Mouse (Mus musculus) cerebellum, postnatal 14 days (tissue): ENCODE measurements around the gene Epor.

Source experiments
- DNase-seq, 2 experiments: peaks; one replicate each; pipeline ENCODE4 v3.0.0; 2021; ENCODE audit warnings: mixed read lengths in 2 of 2

Gene Epor

DNA sequence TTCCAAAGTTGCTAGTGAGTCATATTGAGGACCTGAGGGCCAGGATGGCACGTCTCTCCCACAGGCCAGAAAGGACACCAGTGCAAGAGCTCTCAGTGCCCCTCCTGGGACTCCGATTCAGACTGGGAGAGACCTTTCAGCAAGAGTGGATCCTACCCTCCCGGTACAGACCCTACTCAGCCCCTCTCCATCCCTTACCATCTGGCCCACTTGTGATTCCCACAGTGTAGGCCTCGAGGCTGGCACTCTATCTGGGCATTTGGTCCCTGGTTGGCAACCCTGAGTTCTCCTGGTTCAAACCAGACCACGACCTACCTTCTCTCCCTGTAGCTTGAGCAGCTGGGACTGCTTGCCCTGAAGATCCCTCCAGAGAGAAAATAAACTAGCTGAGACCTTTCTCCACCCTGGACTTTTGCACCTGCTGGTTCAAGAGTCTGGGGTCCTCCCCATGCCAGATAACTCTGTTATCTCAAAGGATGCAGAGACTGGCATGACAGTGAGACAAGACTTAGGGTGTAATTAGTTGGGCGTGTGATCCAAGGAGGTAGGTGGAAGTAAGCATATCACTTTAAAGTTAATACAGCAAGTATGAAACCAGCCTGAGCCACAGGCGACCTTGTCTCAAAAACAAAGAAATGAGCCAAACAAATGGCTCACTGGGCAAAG, 27.7 kb downstream of the Epor start:
- no peak for DNase-seq

DNA sequence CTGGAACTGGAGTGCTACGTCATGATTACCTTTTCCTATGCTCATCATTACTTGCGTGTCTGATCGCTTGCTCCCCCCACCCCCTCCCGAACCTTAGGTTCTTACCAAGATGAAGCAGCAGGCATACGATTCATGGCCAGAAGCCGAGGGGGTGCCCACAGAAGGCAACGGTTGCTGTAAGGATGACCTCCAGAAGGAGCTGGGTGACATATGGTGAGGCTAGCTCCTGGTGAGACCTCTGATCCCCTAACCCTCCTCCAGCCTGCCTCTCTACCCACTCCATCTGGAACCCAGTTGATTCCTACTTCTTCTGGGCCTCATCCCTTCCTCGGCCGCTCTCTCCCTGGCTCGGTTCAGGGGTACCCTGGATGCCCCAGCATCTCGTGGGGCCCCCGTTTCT, 29.3 kb downstream of the Epor start:
- peak in 1 of 2 experiments; percentile 56 for DNase-seq

DNA sequence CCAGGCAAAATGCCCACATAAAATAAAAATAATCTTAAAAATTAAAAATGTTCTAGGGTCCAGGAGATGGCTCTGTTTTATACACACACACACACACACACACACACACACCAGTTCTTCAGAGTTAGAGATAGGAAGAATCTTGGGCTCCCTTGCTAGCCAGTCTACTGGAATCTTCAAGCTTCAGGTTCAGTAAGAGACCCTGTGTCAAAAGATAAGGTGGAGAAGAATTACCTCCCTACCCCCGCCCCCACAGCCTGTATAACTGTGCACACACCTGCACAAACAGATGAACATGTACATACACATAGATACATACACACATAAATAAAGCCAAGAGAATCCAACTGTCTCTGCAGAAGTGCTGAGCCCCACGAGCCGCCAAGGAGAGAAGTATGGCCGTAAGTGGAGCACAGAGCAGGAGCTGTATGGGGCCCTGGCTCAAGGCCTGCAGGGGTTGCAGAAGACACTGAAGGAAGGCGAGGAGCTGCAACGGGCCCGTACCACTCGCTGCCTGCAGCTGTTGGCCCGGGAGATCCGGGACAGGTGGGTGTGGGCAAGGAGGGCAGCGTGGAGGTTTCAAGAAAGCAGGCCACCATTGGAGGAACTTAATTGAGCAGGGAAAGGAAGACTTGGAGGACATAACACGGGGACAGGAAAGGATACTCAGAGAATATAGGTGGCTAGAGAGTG, 30.7 kb downstream of the Epor start:
- DNase-seq: no peak

DNA sequence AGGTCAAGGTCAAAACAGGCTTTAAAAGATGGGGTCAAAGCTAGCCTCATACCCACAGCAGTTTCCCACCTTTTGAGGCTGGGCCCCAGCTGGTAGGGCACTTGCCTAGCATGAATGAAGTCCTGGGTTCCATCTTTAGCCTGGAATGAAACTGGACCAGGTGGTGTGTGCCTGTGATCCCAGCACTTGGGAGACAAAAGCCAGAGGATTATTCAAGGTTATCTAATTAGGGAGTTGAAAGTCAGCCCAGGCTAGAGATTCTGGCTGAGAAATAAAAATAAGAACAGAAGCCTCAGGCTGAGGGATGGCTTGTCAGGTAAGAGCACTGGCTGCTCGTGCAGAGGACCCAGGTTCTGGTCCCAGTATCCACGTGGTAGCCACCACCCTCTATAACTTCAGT, 31.3 kb downstream of the Epor start:
- no peak for DNase-seq

DNA sequence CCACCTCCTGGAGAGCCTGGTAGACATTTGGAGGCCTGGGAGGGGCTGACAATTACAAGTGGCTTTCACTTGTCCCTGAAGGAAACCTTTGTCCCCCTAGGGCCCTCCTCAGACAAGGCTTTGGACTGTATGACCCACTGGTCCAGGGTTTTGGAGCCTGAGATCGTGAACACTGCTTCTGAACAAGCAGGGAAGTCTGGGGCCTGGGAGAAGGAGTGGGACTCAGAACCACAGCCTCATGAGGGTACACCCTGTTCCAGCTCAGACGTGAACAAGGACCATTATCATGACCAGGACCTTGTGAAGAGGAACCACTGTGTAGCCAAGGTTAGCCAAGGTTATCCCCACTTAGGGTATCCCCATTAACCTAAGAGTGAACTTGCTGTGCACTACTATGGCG, 34.1 kb downstream of the Epor start:
- DNase-seq: no peak

DNA sequence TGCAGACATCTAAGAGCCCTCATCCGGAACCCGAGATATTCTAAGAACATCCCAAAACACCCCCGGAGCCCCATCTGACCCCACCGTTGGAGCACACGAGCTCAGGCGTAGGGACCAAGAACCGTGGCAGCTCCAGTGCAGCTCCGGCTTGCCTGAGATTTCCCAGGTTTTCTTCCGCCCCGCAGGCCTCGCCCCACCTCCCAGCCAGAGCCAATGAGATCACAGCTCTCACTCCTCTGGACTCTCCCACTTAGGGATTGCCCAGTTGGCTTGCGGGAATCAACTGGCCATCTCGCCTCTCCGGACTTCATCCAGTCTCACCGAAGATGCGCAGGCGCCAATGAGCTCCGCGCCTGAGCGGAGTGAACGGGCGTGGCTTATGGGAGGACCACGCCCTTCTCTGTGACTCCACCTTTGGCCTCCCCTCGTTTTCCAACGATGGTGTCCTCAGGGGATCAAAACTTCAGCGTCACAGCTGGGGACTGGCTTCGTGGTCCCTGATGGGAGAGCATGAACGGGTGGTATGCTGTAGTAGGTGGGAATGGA, 36.0 kb downstream of the Epor start, which contains the start of the genes Ccdc159 and Tmem205:
Gene Ccdc159, plus strand, starts transcription at position 264 of the 546 bp plus-strand sequence.
Gene Tmem205, minus strand, starts transcription at position 349 of the 546 bp plus-strand sequence.
- peak; percentile 91 to 93 for DNase-seq

DNA sequence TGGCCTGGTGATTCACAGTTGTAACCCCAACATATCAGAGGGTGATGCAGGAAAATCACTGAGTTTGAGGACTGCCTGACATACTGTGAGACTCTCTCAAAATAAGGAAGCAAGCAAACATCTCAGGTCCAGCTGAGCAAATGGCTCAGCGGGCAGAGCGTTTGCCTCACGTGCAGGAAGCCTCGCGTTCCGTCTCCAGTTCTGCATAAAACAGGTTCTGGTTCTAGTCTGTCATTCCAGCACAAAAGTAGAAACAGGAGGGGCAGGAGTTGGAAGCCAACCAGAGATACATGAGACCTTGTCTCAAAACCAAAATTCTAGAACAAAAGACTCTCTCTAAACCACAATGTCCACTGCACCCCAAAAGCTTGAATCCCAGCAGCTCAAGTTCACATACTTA, 36.5 kb downstream of the Epor start:
- no peak for DNase-seq

DNA sequence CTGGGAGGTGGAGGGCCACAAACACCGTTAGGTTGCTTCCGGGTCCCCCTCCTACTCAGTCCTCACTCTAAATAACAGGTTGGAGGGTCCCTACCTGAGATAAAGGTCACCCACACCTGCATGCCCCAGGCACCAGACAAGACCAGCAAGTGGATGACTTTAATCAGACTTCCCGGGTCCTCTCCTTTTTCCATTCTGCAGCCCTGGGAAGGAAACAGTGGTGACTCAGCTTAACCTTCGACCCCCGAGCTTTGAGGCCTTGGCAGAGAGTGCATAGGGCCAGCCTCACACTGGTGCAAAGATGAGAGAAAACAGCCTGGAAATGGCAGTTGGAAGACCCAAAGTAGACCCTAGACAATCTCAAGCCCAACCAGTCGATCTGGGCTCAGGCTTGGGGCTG, 37.2 kb downstream of the Epor start:
- no peak for DNase-seq

DNA sequence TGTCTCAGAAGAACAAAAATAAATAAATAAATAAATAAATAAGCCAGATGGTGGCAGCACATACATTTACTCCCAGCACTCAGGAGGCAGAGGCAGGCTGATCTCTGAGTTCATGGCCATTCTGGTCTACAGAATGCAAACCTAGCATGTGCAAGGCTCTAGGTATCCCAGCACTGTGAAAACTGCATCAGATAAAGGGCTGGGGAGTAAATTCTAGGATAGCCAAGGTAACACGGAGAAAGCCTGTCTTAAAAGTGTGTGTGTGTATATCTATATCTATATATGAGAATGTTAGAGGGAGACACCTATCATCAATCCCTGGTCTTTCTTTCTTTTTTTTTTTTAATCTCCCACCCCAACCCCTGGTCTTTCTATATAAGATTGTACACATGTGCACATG, 37.8 kb downstream of the Epor start:
- no peak for DNase-seq

DNA sequence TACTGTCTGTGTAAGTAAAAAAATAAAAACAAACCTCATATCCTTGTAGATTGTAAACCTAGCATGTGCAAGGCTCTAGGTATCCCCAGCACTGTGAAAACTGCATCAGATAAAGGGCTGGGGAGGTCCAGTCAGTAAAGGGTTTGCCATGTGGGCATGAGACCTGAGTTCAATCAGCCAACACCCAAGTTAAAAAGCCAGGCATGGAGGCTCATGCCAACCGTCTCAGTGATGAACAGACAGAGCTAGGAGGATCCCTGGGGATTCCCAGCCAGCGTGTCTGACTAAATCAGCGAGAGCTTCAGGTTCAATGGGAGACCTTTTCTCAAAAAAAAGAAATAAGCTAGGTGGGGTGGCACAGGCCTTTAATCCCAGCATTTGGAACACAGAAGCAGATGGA, 38.3 kb downstream of the Epor start:
- no peak for DNase-seq

DNA sequence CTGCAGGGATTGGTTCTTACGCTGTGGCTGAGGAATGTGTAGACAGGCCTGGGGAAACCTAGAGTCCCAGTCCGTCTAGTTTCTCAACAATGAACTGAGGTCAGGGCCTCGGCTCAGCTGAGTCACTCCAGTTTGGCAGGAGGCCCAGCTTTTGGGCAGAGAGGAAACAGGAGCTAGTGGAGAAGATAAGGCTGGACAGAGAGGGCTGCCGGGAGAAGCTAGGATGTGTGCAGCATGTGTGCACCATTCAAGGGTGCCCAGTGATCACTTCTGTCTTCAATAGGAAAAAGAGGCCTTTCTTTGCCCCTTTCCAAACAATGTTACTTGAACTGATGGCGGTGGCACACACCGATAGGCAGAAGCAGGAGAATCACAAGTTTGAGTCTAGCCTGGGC, 39.2 kb downstream of the Epor start:
- DNase-seq: peak; percentile 46

DNA sequence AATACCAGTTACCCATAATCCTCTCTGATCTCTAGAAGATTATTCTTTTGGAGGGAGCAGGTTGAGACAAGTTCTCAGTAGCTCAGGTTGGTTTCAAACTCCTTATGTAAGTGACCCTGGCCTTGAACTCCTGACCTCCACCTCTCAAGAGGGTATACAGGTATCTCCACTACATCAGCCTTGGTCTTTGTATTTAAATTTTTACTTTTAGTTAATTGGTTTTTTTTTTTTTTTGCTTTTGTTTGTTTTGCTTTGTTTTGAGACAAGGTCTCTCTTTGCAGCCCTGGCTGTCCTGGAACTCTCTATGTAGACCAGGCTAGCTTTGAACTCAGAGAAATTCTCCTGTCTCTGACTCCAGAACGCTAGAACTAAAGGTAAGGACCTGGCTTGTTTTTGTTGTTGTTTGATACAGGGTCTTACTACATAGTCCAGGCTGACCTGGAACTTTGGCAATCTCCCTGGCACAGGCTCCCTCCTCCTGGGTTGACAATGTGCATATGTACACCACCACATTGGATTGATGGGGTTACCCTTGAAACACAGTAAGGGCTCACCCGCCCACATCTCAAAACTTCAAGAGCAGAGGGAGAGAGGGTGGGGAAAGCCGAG, 39.7 kb downstream of the Epor start:
- DNase-seq: no peak

DNA sequence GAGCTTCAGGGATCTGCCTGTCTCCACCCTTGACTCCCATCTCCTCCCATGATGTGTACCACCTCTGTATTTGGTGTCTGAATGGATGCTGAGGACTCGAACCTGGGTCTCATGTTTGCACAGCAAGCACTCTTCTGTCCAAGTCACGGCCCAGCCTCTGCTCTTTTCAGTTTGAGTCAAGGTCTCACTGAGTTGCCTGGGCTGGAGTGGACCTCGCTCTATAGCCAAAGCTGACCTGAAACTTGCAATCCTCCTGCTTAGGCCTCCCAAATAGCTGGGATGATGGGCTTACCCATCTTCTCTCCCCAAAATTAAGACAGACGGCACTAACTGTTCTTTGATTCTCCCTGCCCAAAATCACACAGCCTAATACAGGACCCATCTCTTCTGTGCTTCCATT, 40.3 kb downstream of the Epor start:
- DNase-seq: no peak

DNA sequence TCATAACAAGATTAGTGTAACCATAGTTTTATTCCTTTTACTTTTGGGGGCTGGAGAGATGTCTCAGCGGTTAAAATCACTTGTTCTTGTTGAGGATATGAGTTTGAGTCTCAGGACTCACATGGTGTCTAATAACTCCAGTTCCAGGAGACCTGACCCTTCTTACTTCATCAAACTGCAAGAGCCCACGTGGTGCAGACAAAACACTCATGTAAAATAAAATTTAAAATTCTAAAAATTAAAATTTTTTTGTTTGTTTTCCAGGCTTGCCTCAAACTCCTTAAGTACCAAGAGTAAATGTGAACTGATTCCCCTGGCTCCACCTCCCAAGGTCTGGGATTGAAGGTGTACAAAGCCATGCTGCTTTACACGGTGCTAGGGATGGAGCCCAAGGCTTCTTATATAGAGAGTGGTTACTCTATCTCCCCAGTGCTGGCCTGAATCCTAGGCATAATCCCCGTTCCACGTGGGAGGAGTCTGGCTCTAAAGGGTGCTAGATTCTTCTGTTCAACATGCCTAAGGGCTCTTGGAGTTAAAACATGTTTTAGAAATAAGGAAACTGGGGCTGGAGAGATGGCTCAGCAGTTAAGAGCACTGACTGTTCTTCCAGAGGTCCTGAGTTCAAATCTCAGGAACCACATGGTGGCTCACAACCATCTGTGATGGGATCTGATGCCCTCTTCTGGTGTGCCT, 44.5 kb downstream of the Epor start:
- DNase-seq: no peak

DNA sequence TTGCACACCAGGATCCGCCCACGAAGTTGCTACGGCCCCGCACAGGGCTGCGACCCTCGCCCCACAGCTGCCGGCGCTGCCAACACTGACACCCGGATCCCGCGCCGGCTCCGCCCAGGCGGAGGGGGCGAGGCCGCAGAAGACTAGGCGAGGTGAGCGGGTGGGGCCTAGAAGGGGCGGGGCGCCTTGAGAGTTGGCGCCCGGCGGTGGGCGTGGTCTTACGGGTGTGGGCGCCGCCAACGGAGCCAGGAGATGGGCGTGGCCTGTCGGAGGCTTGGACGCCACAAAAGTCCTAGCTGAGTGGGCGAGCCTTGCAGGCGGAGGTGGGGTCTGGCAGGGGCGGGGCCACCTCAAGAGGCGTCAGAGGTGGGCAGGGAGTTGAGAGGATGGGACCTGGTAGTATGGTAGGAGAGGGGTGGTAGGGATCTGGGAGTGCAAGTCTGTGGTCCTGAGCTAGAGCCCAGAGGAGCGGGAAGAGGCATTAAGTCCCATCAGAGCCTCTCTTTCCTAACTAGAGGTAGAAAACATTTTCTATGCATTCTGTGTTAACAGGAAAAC, 45.2 kb downstream of the Epor start, which contains the start of gene Rab3d:
Gene Rab3d, minus strand, starts transcription at position 158 of the 558 bp plus-strand sequence.
- DNase-seq: peak; percentile 98

DNA sequence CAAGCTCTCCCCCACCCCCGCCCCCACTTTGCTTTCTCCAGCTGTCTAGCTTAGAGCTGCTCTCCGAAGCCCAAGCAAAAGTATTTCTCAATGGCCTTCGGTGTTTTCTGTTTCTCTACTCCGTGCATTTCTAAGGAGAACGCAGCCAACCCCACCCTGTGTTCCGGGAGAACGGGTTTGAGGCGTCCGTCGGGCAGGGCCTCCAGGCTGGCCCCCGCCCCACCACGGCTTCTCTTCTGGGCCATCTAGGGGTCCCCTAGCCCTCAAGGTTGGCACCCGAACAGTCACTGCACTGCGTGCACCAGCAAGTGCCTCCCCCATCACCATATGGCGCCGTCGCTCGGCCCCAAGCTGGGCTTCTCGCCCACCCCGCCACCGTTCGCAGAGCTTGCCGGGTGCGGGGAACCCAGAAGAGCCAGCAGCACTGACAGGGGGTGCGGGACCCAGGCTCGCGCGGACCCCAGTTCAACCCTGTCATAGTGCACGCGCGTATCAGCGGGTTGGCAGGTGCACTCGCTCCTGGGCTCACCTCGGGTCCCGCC, 45.7 kb downstream of the Epor start:
- DNase-seq: peak; percentile 80

DNA sequence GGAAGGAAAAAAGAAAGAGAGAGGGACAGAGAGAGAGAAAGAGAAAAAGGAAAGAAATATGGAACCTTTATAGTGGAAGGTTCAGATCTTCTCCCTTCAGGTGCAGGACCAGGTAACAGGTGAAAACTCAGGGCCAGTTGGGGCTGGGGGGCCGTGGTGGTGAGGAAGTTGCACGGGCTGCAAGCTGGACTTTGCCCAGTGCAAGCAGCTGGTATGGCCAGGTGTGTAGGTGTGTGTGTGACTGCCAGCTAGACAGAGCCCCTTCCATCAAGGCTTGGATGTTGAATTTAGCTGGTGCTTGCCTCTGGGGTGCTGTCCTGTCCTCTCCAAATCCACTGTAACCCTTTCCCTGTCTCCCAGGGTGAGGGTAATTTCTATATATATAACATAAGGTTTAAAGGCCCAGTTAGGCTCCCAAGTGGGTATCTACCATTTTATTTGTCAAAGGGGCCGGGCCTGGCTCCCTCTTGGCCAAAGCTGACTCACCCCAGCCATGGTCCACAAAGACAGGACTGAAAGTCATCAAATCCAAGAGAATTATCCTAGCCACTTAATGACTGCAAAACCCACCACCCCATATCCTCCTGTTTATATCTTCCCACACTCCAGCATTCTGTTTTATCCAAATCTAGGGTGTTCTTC, 46.3 kb downstream of the Epor start:
- DNase-seq: no peak

DNA sequence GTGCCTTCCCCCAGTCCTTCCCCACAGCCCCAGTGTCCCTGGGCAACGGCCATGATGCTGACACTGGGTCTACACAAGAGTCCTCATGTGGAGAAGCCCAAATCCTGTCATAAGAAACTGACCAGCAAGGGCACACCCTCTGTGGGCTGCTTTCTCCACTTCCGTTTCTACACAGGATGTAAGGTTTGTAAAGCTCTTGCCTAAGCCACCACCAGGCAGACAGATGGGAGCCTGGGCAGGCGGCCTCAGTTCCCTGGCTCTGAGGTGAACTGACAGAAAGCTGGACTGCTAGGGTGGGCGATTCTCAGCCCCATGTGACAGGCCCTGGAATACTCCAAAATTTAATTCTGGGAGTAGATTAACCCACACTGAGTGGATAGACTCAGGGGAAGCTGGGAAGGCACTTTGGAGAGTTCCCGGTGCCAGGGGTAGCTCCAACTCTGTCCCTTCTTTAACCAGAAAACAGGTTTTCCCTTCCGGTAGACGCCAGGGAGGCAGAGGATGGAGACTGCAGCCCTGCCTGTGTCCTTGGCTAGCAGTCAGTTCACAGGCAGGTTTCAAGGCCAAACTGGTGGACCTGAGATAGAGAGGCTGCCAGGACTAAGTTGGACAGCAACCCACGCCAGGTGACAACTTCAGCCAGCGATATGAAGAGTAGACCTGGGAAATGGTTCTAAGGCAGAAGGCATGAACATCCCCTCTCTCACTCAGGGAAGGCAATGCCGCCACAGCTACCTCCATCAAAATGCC, 53.7 kb downstream of the Epor start:
- peak; percentile 61 to 75 for DNase-seq
